Mouse (Mus musculus): ENCODE data around the gene Sf3a2.

GRCm38 (mm10) chr10:80836949-80837379, 39.0 kb downstream of the Sf3a2 start:
- TF ChIP-seq POLR2A (IDR thresholded peaks at IDR 0.05; ENCODE audit: control insufficient read depth, low read depth, low read length) = no peak
- TF ChIP-seq CTCF (IDR thresholded peaks at IDR 0.05; ENCODE audit: control insufficient read depth, insufficient read depth, insufficient replicate concordance, low read depth, low read length) = no peak
